Mouse (Mus musculus): Measurements from ENCODE around the gene Gpat2.

The Gpat2 gene

GRCm38 (mm10) chr2:127424977-127425376, at the start of gene Gpat2:
Gene Gpat2, plus strand, starts transcription at chr2:127425199.
- DNase-seq (ENCODE audit: low read depth), result no peak

GRCm38 (mm10) chr2:127375759-127376341, 49.1 kb upstream of the Gpat2 start:
- DNase-seq (ENCODE audit: low read depth), result peak; percentile 35

GRCm38 (mm10) chr2:127376423-127377051, 48.5 kb upstream of the Gpat2 start:
- DNase-seq (ENCODE audit: low read depth), result no peak

GRCm38 (mm10) chr2:127377942-127378610, 46.9 kb upstream of the Gpat2 start:
- DNase-seq (ENCODE audit: low read depth), result no peak

GRCm38 (mm10) chr2:127378611-127378990, 46.4 kb upstream of the Gpat2 start:
- no peak for DNase-seq (ENCODE audit: low read depth)

GRCm38 (mm10) chr2:127379250-127379649, 45.7 kb upstream of the Gpat2 start:
- no peak for DNase-seq (ENCODE audit: low read depth)

GRCm38 (mm10) chr2:127383881-127384280, 41.1 kb upstream of the Gpat2 start:
- no peak for DNase-seq (ENCODE audit: low read depth)

- DNase-seq (ENCODE audit: low read depth), result no peak
Measured at GRCm38 (mm10) chr2:127387521-127387920, 37.5 kb upstream of the Gpat2 start.

GRCm38 (mm10) chr2:127390352-127390751, 34.6 kb upstream of the Gpat2 start:
- no peak for DNase-seq (ENCODE audit: low read depth)

GRCm38 (mm10) chr2:127390846-127391245, 34.2 kb upstream of the Gpat2 start:
- DNase-seq (ENCODE audit: low read depth), result no peak

- DNase-seq (ENCODE audit: low read depth), result no peak
Measured at GRCm38 (mm10) chr2:127391323-127391722, 33.7 kb upstream of the Gpat2 start.

- DNase-seq (ENCODE audit: low read depth), result no peak
Measured at GRCm38 (mm10) chr2:127394606-127395161, 30.3 kb upstream of the Gpat2 start.

GRCm38 (mm10) chr2:127398738-127399137, 26.3 kb upstream of the Gpat2 start:
- no peak for DNase-seq (ENCODE audit: low read depth)

- no peak for DNase-seq (ENCODE audit: low read depth)
Measured at GRCm38 (mm10) chr2:127411126-127411525, 13.9 kb upstream of the Gpat2 start.

- no peak for DNase-seq (ENCODE audit: low read depth)
Measured at GRCm38 (mm10) chr2:127415806-127416205, 9.2 kb upstream of the Gpat2 start.

- DNase-seq (ENCODE audit: low read depth), result no peak
Measured at GRCm38 (mm10) chr2:127416706-127417105, 8.3 kb upstream of the Gpat2 start.

GRCm38 (mm10) chr2:127418266-127418970, 6.6 kb upstream of the Gpat2 start:
- no peak for DNase-seq (ENCODE audit: low read depth)

- peak; percentile 51 for DNase-seq (ENCODE audit: low read depth)
Measured at GRCm38 (mm10) chr2:127430238-127430637, 5.2 kb downstream of the Gpat2 start.

GRCm38 (mm10) chr2:127433487-127434295, 8.7 kb downstream of the Gpat2 start:
- no peak for DNase-seq (ENCODE audit: low read depth)

- peak; percentile 46 for DNase-seq (ENCODE audit: low read depth)
Measured at GRCm38 (mm10) chr2:127435135-127435534, 10.1 kb downstream of the Gpat2 start.

GRCm38 (mm10) chr2:127435554-127435953, 10.6 kb downstream of the Gpat2 start:
- no peak for DNase-seq (ENCODE audit: low read depth)

GRCm38 (mm10) chr2:127437697-127438096, 12.7 kb downstream of the Gpat2 start:
- no peak for DNase-seq (ENCODE audit: low read depth)
